Mouse (Mus musculus): ENCODE data around the gene 1700016H13Rik.

DNA sequence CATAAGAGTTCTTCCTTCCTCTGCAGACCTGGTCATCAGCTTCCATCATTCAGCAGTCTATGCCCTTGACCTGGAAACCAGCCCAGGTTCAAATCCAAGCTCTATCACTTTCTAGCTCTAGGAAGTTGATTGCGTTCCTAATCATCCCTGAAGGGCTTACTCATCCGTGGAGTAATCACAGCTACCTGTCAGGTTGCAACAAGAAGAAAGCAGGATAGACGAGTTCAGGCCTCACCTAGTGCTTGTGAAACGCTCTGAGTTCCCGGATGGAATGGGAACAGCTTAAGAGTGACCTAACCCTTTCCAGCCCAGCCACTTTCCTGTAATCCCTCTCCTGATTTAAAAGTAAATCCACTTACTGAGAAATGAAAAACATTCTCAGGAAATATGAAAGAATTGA, 45.7 kb downstream of the 1700016H13Rik start:
- TF ChIP-seq CTCF (IDR thresholded peaks at IDR 0.05; ENCODE audit: borderline replicate concordance, insufficient read depth, low read depth, low read length), result no peak
- TF ChIP-seq POLR2A (IDR thresholded peaks at IDR 0.05; ENCODE audit: borderline replicate concordance, insufficient read depth, low read length), result no peak
